Mouse (Mus musculus) liver, embryonic 14.5 days (tissue): ENCODE measurements around the gene Nek4. TPM values are rescaled to one million over a fixed set of nuclear protein-coding genes. Genes with fewer than 3 reads are reported as not detected.

ENCODE experiments used
- ATAC-seq: fragments of 200-750 bp; cut with Nextera tagmentation; 2 replicates; pipeline ENCODE4 v1.8.0; 2017; ENCODE audit warnings: moderate number of reproducible peaks, mild to moderate bottlenecking, moderate library complexity; ENCODE audit not compliant: insufficient read depth
- DNase-seq, 3 experiments: peaks; one replicate each; pipeline ENCODE4 v3.0.0-alpha.2; 2012 to 2013; ENCODE audit warnings: low read depth in 3 of 3, low spot score in 3 of 3
- H3K27ac ChIP-seq: fragments of 300-500 bp; sonication (generic); 2 replicates; pipeline ENCODE4 v1.5.1; 2014; ENCODE audit warnings: moderate library complexity, mild to moderate bottlenecking, control low read depth, inconsistent platforms
- H3K27me3 ChIP-seq: fragments of 300-500 bp; sonication (generic); 2 replicates; pipeline ENCODE4 v1.6.1; 2014; ENCODE audit warnings: mild to moderate bottlenecking, low read length, moderate library complexity; ENCODE audit not compliant: control insufficient read depth, insufficient read depth
- H3K36me3 ChIP-seq: fragments of 300-500 bp; sonication (generic); replicated peaks from 2 replicates; pipeline ENCODE4 v1.6.1; 2014; ENCODE audit warnings: low read depth; ENCODE audit not compliant: control insufficient read depth, insufficient read depth
- H3K4me1 ChIP-seq, 2 experiments: fragments of 200-500 bp in 1 of 2; fragments of 300-500 bp in 1 of 2; sonication (generic) in 1 of 2; replicated peaks; 2 replicates each; pipeline ENCODE4 v1.6.1; 2012 to 2014; ENCODE audit warnings: antibody characterized with exemption in 1 of 2, inconsistent platforms in 1 of 2, low read length in 1 of 2; ENCODE audit not compliant: control insufficient read depth in 2 of 2, insufficient read depth in 2 of 2
- H3K4me2 ChIP-seq: fragments of 300-500 bp; sonication (generic); 2 replicates; pipeline ENCODE4 v1.6.1; 2014; ENCODE audit warnings: low read depth, mild to moderate bottlenecking, control low read depth, moderate library complexity
- H3K4me3 ChIP-seq, 2 experiments: fragments of 200-500 bp in 1 of 2; fragments of 300-500 bp in 1 of 2; sonication (generic) in 1 of 2; 2 replicates each; pipeline ENCODE4 v1.5.1; 2012 to 2014; ENCODE audit warnings: low read depth in 2 of 2, low read length in 2 of 2, mild to moderate bottlenecking in 2 of 2, control low read depth in 1 of 2, inconsistent platforms in 1 of 2, moderate library complexity in 1 of 2; ENCODE audit not compliant: insufficient read depth in 1 of 2
- H3K9ac ChIP-seq: fragments of 300-500 bp; sonication (generic); replicated peaks from 2 replicates; pipeline ENCODE4 v1.6.1; 2014; ENCODE audit warnings: mild to moderate bottlenecking, control low read depth, moderate library complexity
- H3K9me3 ChIP-seq: fragments of 300-500 bp; sonication (generic); 2 replicates; pipeline ENCODE4 v1.6.1; 2016; ENCODE audit warnings: low read length, mixed read lengths; ENCODE audit not compliant: control insufficient read depth
- CTCF ChIP-seq: IDR thresholded peaks from 2 replicates; pipeline ENCODE4 v1.5.1; 2016; ENCODE audit warnings: antibody characterized with exemption, low read depth, control low read depth
- EP300 ChIP-seq: IDR thresholded peaks from 2 replicates; pipeline ENCODE4 v1.6.1; 2016; ENCODE audit warnings: antibody characterized with exemption, low read depth
- WGBS: fragments of 180-500 bp; shearing (Covaris S2); extraction: QIAGEN DNeasy Blood & Tissue Kit; methylation state at CpG from one replicate; pipeline ENCODE4 v1.1.7; 2014; ENCODE audit not compliant: insufficient replicate concordance; 5-methylcytosine and 5-hydroxymethylcytosine counted together
- polyA plus RNA-seq, 2 experiments: library from polyadenylated mRNA; depleted of rRNA in 1 of 2; stranded (reverse) in 1 of 2; unstranded in 1 of 2; fragments of >200 nt; fragmentation: Nextera tagmentation in 1 of 2; extraction: Ambion mirVana in 1 of 2; gene quantifications; 2 replicates each; pipeline versions ENCODE4 v1.2.1 to v1.2.3; 2012 to 2014

Nek4 gene
- polyA plus RNA-seq, 2 experiments, result 2.6 to 3.0 TPM

DNA sequence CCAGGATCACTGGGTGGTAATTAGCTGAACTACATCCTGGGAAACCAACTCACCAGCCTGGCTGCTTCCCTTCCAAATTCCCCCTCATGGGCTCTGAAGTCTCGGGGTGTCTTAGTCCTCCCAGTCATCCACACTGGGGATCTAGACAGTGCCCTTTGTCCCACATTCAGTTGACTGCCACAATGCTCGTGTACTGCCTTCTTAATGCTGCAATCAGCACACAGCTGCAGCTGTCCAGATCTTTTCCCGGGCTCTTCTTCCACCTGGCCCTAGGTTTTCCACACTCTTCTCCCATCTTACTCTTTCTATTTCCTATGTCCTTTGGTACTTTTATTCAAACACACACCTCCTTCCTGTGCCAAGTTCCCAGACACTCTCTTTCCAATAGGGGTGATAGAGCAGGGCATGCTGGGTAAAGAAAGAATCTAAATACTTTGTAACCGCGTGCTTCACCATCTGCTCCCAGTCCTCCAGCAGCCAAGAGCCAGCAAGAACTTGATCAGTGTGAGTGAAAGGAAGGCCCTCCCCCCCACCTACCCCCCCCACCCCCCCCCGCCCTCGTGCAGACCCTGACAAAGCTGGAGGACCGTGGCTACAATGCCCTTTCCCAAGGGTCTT lies 29.0 kb upstream of the Nek4 start:
- DNase-seq, result no peak
- no peak overlapping the region for H3K27ac ChIP-seq
- 46% methylated on average over 8 of the region's 8 CpGs for WGBS
- H3K4me1 ChIP-seq, result peaks cover 0 to 6% of the 10 kb centered on the region in 2 experiments; a peak in 2 of 4 replicates
- H3K9me3 ChIP-seq, result no peaks in the 10 kb centered on the region
- H3K4me2 ChIP-seq, result peak overlapping the region; percentile 31
- no peaks in the 10 kb centered on the region for H3K36me3 ChIP-seq
- TF ChIP-seq CTCF, result no peak
- no peak for TF ChIP-seq EP300
- ATAC-seq, result no peak
- peak overlapping the region; percentile 6 to 48; a peak in 2 of 4 replicates for H3K4me3 ChIP-seq
- no peak overlapping the region for H3K9ac ChIP-seq
- no peaks in the 10 kb centered on the region for H3K27me3 ChIP-seq

DNA sequence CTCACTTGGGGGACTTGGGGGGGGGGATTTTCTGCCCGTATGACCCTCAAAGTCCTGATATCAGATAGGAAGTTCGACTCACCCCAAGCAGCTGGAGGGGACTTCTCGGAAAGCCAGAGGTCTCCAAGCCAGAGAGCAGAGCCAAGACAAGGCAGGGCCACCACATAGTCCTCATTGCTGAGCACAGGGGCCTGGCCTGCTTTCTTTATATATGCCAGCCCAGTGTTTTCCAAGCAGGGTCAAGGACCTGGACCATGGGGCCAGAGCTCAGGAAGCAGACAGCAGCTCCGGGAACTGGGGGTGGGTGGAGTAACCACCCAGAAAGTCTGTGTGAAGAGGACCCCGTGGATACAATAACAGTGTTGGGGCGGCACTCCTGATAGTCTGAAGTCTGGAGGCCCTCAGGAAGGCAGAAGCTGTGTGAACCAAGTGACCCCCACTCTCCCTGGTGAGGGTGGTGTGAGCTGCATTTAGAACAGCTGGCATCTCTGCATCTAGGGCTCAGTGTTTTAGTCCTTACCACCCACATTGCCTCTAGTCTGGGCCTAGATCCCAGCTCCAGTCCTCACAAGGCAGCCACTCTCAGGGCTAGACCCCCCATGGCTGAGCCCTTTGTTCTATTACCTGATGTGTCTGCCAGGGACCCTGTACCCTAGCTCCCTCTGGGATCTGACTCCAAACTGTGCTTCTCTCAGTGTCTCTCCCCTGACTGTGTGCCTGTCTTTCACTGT lies 27.6 kb upstream of the Nek4 start, which contains the start of gene Itih3:
TSS of gene Itih3 (minus strand) at position 386 of the 731 bp plus-strand sequence.
- 31% methylated on average over 6 of the region's 6 CpGs for WGBS
- Histone ChIP-seq H3K4me1 (peaks cover 0 to 6% of the 10 kb centered on the region in 2 experiments; a peak in 2 of 4 replicates), H3K4me3 (peak within 1 kb of the TSS; percentile 29 to 48), H3K36me3 (no peaks in the 10 kb centered on the region), H3K27ac (no peak within 1 kb of the TSS), H3K4me2 (peak within 1 kb of the TSS; percentile 31), H3K9ac (no peak within 1 kb of the TSS; the same call in 1 of the 2 replicates), H3K9me3 (no peaks in the 10 kb centered on the region), H3K27me3 (no peaks in the 10 kb centered on the region)
- no peak for TF ChIP-seq EP300
- no peak for TF ChIP-seq CTCF
- DNase-seq (no peak), ATAC-seq (peak; percentile 65)

DNA sequence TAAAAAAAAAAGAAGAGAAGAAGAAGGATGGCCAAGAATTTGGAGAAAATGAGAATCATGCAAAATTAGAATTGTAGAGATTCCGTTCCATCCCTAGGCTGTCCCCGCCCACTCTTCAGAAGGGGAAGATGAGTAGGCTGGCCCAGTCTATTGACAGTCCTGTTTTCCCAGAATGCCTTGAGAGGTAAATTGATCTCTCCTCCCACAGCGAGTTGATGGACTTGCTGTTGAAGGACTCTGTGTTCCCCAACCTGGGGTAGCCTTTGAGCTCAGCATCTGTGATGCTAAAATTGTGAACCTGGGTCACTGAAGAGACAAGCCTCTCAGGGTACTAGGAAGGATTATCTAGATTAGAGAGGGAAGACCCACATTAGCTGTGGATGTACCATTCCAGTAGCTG lies 25.7 kb upstream of the Nek4 start:
- Histone ChIP-seq H3K4me2 (no peak overlapping the region), H3K27ac (no peak overlapping the region), H3K36me3 (no peaks in the 10 kb centered on the region), H3K27me3 (no peaks in the 10 kb centered on the region), H3K4me1 (peaks cover 0 to 6% of the 10 kb centered on the region in 2 experiments; a peak in 2 of 4 replicates), H3K9ac (no peak overlapping the region), H3K9me3 (no peaks in the 10 kb centered on the region), H3K4me3 (no peak overlapping the region)
- TF ChIP-seq CTCF (no peak), EP300 (no peak)
- DNase-seq (no peak), ATAC-seq (no peak)
- WGBS, result 59% methylated on average over 3 of the region's 3 CpGs

DNA sequence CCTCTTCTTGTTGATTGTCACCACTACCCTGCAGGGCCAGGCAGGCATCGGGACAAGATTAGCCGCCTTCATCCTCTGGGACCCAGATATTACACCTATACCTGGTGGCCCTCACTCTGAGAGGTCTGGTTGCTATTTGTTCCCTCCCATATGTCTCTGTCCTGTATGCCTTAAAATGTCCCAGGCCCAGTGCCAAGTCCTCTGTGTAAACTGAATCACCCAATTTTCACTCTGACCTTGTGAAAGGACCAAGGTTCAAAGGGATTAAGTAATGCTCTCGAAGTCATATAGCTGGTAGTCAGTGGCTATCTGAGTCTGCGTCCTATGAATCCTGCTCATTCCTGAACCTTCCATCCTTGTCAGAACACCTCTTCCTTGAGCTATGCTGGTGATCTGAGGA lies 20.8 kb upstream of the Nek4 start:
- 65% methylated on average over 4 of the region's 4 CpGs for WGBS
- Histone ChIP-seq H3K4me3 (no peak overlapping the region), H3K27me3 (no peaks in the 10 kb centered on the region), H3K9me3 (no peaks in the 10 kb centered on the region), H3K4me1 (no peaks in the 10 kb centered on the region), H3K4me2 (no peak overlapping the region), H3K27ac (no peak overlapping the region), H3K36me3 (no peaks in the 10 kb centered on the region), H3K9ac (no peak overlapping the region)
- DNase-seq (no peak), ATAC-seq (no peak)
- TF ChIP-seq EP300 (no peak), CTCF (no peak)

DNA sequence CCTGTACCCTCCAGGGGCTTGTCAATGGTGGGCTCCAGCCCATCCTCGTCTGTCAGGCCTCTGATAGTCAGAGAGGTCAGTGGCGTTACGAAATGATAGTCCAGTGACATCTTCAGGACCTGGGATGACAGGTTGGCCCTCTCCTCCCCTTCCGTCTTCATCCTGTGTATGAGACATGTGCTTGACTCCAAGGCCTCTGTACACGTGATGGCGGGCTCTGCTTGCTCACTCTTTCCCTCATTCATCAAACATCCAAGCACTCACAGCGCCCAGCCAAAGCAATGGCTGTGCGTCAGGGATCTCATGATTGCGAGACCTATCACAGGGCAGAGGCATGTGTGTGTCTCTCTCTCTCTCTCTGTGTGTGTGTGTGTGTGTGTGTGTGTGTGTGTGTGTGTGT lies 17.8 kb upstream of the Nek4 start:
- H3K4me1 ChIP-seq, result no peaks in the 10 kb centered on the region
- no peaks in the 10 kb centered on the region for H3K27me3 ChIP-seq
- no peak overlapping the region for H3K27ac ChIP-seq
- no peak overlapping the region for H3K4me2 ChIP-seq
- H3K9me3 ChIP-seq, result no peaks in the 10 kb centered on the region
- TF ChIP-seq CTCF, result no peak
- no peak for TF ChIP-seq EP300
- DNase-seq (no peak), ATAC-seq (no peak)
- H3K36me3 ChIP-seq, result no peaks in the 10 kb centered on the region
- H3K4me3 ChIP-seq, result no peak overlapping the region
- WGBS, result 79% methylated on average over 9 of the region's 9 CpGs
- H3K9ac ChIP-seq, result no peak overlapping the region
